Mouse (Mus musculus) CH12.LX (cell line): ENCODE results near the gene Cldn22. TPM values are rescaled to one million over a fixed set of nuclear protein-coding genes. Genes with fewer than 3 reads are reported as not detected.

Experiments used
- polyA plus RNA-seq: library from polyadenylated mRNA; unstranded; fragments of >175 nt; gene quantifications from 2 replicates; pipeline ENCODE4 v1.2.1, GENCODE M21; 2012; ENCODE audit warnings: low read depth; ENCODE audit not compliant: insufficient read length
- total RNA-seq, 2 experiments: library from RNA; depleted of rRNA; stranded (reverse); fragments of 300-350 nt in 1 of 2; fragments of >200 nt in 1 of 2; gene quantifications; 2 replicates each; pipeline ENCODE4 v1.2.3; 2012 to 2014

Gene Cldn22
- total and polyA plus RNA-seq, 3 experiments, result not detected

Other genes starting within 250 kb of the Cldn22 start
- gene Ing2, start 148.9 kb upstream of the Cldn22 start, total RNA-seq (2012; rRNA removed), result 5.9 and 7.2 TPM in 2 replicates
- 16.8 and 21.4 TPM in 2 replicates for gene Ing2, start 148.9 kb upstream of the Cldn22 start, total RNA-seq (2014; rRNA removed)
- 22.0 and 25.1 TPM in 2 replicates for gene Ing2, start 148.9 kb upstream of the Cldn22 start, polyA plus RNA-seq
- 6.7 and 8.7 TPM in 2 replicates for gene Cdkn2aip, start 110.5 kb upstream of the Cldn22 start, total RNA-seq (2012; rRNA removed)
- gene Cdkn2aip, start 110.5 kb upstream of the Cldn22 start, total RNA-seq (2014; rRNA removed), result 14.7 and 15.5 TPM in 2 replicates
- 6.9 and 7.1 TPM in 2 replicates for gene Cdkn2aip, start 110.5 kb upstream of the Cldn22 start, polyA plus RNA-seq
- gene Cldn24, start 2.3 kb upstream of the Cldn22 start, total RNA-seq (2012; rRNA removed), result not detected in 2 replicates
- gene Cldn24, start 2.3 kb upstream of the Cldn22 start, total RNA-seq (2014; rRNA removed), result not detected in 2 replicates
- gene Cldn24, start 2.3 kb upstream of the Cldn22 start, polyA plus RNA-seq, result not detected in 2 replicates
- 0.04 TPM in 2 replicates for gene Wwc2, start 166.4 kb downstream of the Cldn22 start, total RNA-seq (2012; rRNA removed)
- gene Wwc2, start 166.4 kb downstream of the Cldn22 start, total RNA-seq (2014; rRNA removed), result 0.32 and 0.38 TPM in 2 replicates
- gene Wwc2, start 166.4 kb downstream of the Cldn22 start, polyA plus RNA-seq, result 0.80 and 1.1 TPM in 2 replicates